Mouse (Mus musculus) testis, postnatal 10 days (tissue): Measurements from ENCODE around the gene Madcam1.

Experiments used
- DNase-seq: peaks from one replicate; pipeline ENCODE4 v3.0.0; 2021; ENCODE audit warnings: low spot score

Gene Madcam1

GRCm38 (mm10) chr10:79709307-79709706 is 44.9 kb downstream of the Madcam1 start:
- no peak for DNase-seq

DNA sequence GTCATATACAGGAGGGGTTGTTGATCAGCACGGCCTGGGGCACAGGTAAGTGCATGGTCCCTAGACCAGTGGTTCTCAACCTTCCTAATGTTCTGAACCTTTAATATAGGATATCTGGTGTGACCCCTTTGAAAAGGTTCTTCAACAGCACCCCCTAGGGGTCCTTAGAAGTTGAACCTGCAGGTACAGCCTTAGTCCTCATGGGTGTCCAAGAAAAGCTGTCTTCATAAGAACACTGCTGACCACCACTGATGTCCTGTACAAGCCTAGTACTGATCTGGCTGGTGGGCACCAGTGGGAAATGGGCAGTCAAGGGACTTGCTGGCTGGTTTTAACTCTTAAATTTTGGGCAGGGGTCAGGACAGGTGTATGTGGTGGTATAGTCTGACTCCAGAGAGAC is 47.7 kb downstream of the Madcam1 start:
- DNase-seq: no peak

GRCm38 (mm10) chr10:79712499-79713126 is 48.3 kb downstream of the Madcam1 start:
- peak; percentile 93 for DNase-seq

- DNase-seq: no peak
These were observed 48.8 kb downstream of the Madcam1 start for GRCm38 (mm10) chr10:79713163-79713562.

DNA sequence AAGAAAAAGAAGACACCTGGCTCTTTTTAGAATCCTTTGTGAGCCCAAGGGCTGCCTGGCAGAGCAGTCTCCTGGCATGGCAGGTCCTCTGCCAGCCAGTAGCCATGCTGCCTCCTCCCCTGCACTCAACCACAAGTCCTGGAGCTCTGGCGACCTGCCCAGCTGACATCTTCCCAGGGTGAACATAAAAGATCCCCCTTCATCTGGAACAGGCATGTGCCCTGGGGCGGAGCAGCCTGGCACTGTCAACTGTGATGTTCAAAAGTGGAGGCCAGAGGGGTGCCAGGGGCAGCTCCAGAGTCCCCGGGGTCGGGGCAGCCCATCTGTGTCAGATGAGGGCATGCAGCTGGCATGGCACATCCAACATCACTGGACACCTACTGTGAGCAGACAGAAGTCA is 50.6 kb downstream of the Madcam1 start:
- DNase-seq: no peak

DNA sequence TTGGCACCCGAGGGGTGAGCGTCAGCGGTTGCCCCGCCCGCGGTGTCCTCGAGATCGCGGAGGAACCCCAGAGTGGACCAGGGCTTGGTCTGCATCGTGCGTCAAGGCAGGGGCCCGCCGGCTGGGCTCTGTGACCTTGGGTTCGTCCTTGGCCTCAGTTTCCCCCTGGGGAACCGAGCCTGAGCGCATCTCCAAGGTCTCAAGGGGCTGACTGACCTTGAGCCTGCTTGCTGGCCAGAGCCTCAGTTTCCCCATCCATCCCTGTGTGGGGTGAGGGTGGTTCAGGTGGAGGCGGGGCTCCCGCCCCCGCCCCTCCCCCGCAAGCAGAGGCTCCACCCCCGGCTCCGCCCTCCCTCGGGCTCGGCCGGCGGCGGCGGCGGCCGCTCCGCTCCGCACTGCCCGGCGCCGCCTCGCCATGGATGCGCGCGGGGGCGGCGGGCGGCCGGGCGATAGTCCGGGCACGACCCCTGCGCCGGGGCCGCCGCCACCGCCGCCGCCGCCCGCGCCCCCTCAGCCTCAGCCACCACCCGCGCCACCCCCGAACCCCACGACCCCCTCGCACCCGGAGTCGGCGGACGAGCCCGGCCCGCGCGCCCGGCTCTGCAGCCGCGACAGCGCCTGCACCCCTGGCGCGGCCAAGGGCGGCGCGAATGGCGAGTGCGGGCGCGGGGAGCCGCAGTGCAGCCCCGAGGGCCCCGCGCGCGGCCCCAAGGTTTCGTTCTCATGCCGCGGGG is 52.1 kb downstream of the Madcam1 start, which contains the start of gene Hcn2:
Gene Hcn2, plus strand, starts transcription at position 381 of the 734 bp plus-strand sequence.
- no peak for DNase-seq

DNA sequence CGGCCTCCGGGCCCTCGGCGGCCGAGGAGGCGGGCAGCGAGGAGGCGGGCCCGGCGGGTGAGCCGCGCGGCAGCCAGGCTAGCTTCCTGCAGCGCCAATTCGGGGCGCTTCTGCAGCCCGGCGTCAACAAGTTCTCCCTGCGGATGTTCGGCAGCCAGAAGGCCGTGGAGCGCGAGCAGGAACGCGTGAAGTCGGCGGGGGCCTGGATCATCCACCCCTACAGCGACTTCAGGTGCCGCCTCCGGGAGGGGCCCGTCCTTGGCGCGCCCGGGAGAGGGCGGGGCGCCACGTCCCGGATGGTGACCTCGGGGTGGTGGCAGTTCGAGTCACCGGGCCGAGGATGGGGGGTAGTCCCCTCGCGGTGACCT is 52.6 kb downstream of the Madcam1 start:
- no peak for DNase-seq

GRCm38 (mm10) chr10:79717640-79718357 is 53.4 kb downstream of the Madcam1 start:
- peak; percentile 90 for DNase-seq
